In genomic region chr5:29740651-29741050, GRCm38 (mm10) we compare ENCODE assay signal across 18 mouse cellular contexts. TPM values are rescaled to one million over a fixed set of nuclear protein-coding genes. Genes with fewer than 3 reads are reported as not detected.
"Had no signal": no experiment of that assay in that cellular context is flagged by ENCODE, and none has a peak within 500 bp of the region (broad histone marks: within the 10 kb centered on the region; RNA-seq: fewer than 3 reads in every experiment).

No protein-coding gene starts in this region.

- H3K27me3 ChIP-seq: limb, embryonic 13.5 days; liver, embryonic 13.5 days; midbrain, embryonic 15.5 days; neural tube, embryonic 13.5 days had no signal

- H3K4me3 ChIP-seq: limb, embryonic 13.5 days; liver, embryonic 13.5 days; midbrain, embryonic 10.5 days; midbrain, embryonic 15.5 days; neural tube, embryonic 13.5 days had no signal

- H3K4me2 ChIP-seq: limb, embryonic 13.5 days; liver, embryonic 13.5 days; midbrain, embryonic 15.5 days; neural tube, embryonic 13.5 days had no signal

- H3K36me3 ChIP-seq: midbrain, embryonic 15.5 days had no signal

- H3K9ac ChIP-seq: limb, embryonic 13.5 days; liver, embryonic 13.5 days; midbrain, embryonic 15.5 days; neural tube, embryonic 13.5 days had no signal

- H3K27ac ChIP-seq: limb, embryonic 13.5 days; liver, embryonic 13.5 days; midbrain, embryonic 10.5 days; midbrain, embryonic 15.5 days; neural tube, embryonic 13.5 days had no signal

- DNase-seq: kidney, postnatal 25 days; left cerebral cortex, postnatal 4 days; liver, embryonic 13.5 days; lung, adult 18-20 months; lung, postnatal 4 days; retina, postnatal 1 day; right cerebral cortex, postnatal 4 days; spleen, adult 18-20 months; thymus, adult 18-20 months; thymus, postnatal 14 days had no signal

- ATAC-seq: midbrain, embryonic 15.5 days had no signal

- H3K9me3 ChIP-seq: limb, embryonic 13.5 days; liver, embryonic 13.5 days; midbrain, embryonic 10.5 days; midbrain, embryonic 15.5 days; neural tube, embryonic 13.5 days had no signal

RNA-seq across cellular contexts. Expression of gene Gm5129, which starts 4.9 kb away (rescaled TPM):
- total RNA-seq: layer of hippocampus, postnatal 10 days; left cerebral cortex, postnatal 4 days had no signal
- polyA plus RNA-seq: kidney, embryonic 16.5 days; limb, embryonic 13.5 days; liver, embryonic 13.5 days; lung, embryonic 16.5 days; midbrain, embryonic 10.5 days; midbrain, embryonic 15.5 days; neural tube, embryonic 13.5 days; stomach, embryonic 14.5 days had no signal
